Mouse (Mus musculus): ENCODE measurements around the gene Slc28a3. TPM values are rescaled to one million over a fixed set of nuclear protein-coding genes. Genes with fewer than 3 reads are reported as not detected.

Gene Slc28a3
- polyA plus RNA-seq, 1 experiment = not detected

- Histone ChIP-seq H3K4me1 (ENCODE audit: control insufficient read depth, insufficient read depth, low read length) (no peaks in the 10 kb centered on the region), H3K27ac (ENCODE audit: insufficient read depth, low read length) (no peak overlapping the region), H3K4me3 (ENCODE audit: insufficient read depth, low read length) (no peak overlapping the region)
- TF ChIP-seq CTCF (IDR thresholded peaks at IDR 0.05; ENCODE audit: borderline replicate concordance, insufficient read depth, low read length) (no peak), POLR2A (IDR thresholded peaks at IDR 0.05; ENCODE audit: low read depth, low read length) (no peak)
Observed at GRCm38 (mm10) chr13:58514147-58514727, 96.4 kb downstream of the Slc28a3 start.

- no peaks in the 10 kb centered on the region for H3K4me1 ChIP-seq (ENCODE audit: control insufficient read depth, insufficient read depth, low read length)
- TF ChIP-seq POLR2A (IDR thresholded peaks at IDR 0.05; ENCODE audit: low read depth, low read length) (no peak), CTCF (IDR thresholded peaks at IDR 0.05; ENCODE audit: borderline replicate concordance, insufficient read depth, low read length) (no peak)
- H3K27ac ChIP-seq (ENCODE audit: insufficient read depth, low read length) = no peak overlapping the region
- no peak overlapping the region for H3K4me3 ChIP-seq (ENCODE audit: insufficient read depth, low read length)
Observed at GRCm38 (mm10) chr13:58511926-58512325, 98.8 kb downstream of the Slc28a3 start.

DNA sequence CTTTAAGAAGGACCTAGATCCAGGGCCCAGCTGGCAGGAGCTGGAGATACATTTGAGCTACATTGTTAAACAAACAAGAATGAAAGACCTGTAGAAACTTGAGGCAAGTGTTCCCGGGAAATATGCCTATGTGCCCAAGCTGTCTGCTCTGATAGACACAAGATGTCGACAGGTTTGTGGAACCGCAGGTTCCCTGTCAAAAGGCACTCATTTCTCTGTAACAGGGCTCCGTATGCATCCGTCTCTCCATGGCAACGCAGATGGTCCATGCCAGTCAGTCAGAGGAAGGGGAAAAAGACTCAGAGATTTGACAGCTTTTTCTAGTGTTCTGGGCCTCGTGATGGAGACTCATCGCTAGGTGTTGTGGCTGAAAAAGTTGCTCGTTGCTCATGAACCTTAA is 99.4 kb downstream of the Slc28a3 start:
- Histone ChIP-seq H3K4me1 (ENCODE audit: control insufficient read depth, insufficient read depth, low read length) (no peaks in the 10 kb centered on the region), H3K4me3 (ENCODE audit: insufficient read depth, low read length) (no peak overlapping the region), H3K27ac (ENCODE audit: insufficient read depth, low read length) (no peak overlapping the region)
- TF ChIP-seq CTCF (IDR thresholded peaks at IDR 0.05; ENCODE audit: borderline replicate concordance, insufficient read depth, low read length) (no peak), POLR2A (IDR thresholded peaks at IDR 0.05; ENCODE audit: low read depth, low read length) (no peak)

DNA sequence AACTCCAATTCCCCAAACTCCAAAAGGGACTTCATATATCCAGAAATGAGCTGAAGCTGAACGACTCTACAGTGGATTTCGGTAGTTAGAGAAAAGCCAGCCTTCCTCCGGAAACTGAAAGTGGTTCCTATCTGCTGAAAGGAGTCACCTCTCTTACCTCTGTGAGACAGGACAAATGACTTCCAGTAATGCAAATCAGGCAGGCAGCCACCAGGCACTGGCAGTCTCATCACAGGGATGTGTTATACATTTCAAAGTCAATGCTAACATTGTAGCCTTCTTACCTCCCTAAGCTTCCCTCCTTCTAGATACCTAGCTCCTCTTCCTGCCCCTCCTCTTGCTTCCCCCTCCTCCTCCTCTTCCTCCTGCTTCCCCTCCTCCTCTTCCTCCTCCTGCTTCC is 101.4 kb downstream of the Slc28a3 start:
- Histone ChIP-seq H3K27ac (ENCODE audit: insufficient read depth, low read length) (no peak overlapping the region), H3K4me1 (ENCODE audit: control insufficient read depth, insufficient read depth, low read length) (no peaks in the 10 kb centered on the region), H3K4me3 (ENCODE audit: insufficient read depth, low read length) (no peak overlapping the region)
- TF ChIP-seq POLR2A (IDR thresholded peaks at IDR 0.05; ENCODE audit: low read depth, low read length) = no peak
- TF ChIP-seq CTCF (IDR thresholded peaks at IDR 0.05; ENCODE audit: borderline replicate concordance, insufficient read depth, low read length) = no peak

DNA sequence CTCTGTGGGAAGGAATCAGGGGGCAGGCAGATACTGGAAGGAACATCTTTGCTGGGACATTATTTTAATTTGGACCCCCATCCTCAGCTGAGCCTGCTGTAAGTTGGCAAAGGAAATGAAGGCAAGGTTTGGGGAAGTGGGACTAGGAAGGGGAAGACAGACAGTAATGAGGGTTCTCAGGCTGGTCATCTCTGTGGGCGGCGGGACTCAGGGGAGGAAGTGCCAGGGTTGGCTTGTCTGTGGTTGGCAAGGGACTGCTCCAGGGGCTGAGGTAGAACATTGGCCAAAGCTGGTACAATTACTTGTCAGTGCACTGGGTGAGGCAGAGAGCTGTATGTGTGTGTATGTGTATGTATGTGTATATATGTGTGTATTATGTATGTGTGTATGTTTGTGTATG is 107.1 kb downstream of the Slc28a3 start:
- TF ChIP-seq POLR2A (IDR thresholded peaks at IDR 0.05; ENCODE audit: low read depth, low read length) (no peak), CTCF (IDR thresholded peaks at IDR 0.05; ENCODE audit: borderline replicate concordance, insufficient read depth, low read length) (no peak)
- H3K4me1 ChIP-seq (ENCODE audit: control insufficient read depth, insufficient read depth, low read length) = no peaks in the 10 kb centered on the region

DNA sequence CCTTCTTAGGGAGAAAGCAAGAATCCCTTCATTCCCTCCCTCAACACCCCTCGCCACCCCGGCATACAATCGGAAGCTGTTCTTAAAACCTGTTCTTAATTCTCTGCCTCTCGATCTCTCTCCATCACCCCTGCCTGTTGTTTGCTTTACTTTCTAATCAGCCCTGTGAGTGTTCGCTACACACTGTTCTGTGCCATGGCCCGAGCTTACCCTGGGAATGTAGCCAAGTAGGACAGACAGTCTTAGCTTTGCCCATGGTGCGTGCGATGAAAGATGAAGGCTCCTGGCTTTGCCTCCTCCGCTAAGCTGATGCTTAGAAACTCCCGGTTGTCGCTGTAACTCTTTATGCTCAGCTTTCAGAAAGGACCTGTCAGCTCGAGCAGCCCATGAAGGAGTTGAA is 112.9 kb downstream of the Slc28a3 start:
- H3K27ac ChIP-seq (ENCODE audit: insufficient read depth, low read length) = no peak overlapping the region
- no peak overlapping the region for H3K4me3 ChIP-seq (ENCODE audit: insufficient read depth, low read length)

More for the DNA sequence above, 107.1 kb downstream of the Slc28a3 start:
- H3K4me3 ChIP-seq (ENCODE audit: insufficient read depth, low read length) = no peak overlapping the region
- no peak overlapping the region for H3K27ac ChIP-seq (ENCODE audit: insufficient read depth, low read length)

More for the DNA sequence above, 112.9 kb downstream of the Slc28a3 start:
- TF ChIP-seq POLR2A (IDR thresholded peaks at IDR 0.05; ENCODE audit: low read depth, low read length) (no peak), CTCF (IDR thresholded peaks at IDR 0.05; ENCODE audit: borderline replicate concordance, insufficient read depth, low read length) (no peak)
- H3K4me1 ChIP-seq (ENCODE audit: control insufficient read depth, insufficient read depth, low read length) = no peaks in the 10 kb centered on the region

Other genes with a start within 250 kb of the Slc28a3 start
- gene 2210016F16Rik, start 225.7 kb downstream of the Slc28a3 start, polyA plus RNA-seq (2011; ENCODE audit: insufficient read length, low read depth, missing spikeins) = 17.3 and 19.6 TPM in 2 replicates
- 21.2 and 24.5 TPM in 2 replicates for gene Rmi1, start 208.6 kb downstream of the Slc28a3 start, polyA plus RNA-seq (2011; ENCODE audit: insufficient read length, low read depth, missing spikeins)
- gene Hnrnpk, start 207.5 kb downstream of the Slc28a3 start, polyA plus RNA-seq (2011; ENCODE audit: insufficient read length, low read depth, missing spikeins) = 1,418 and 1,755 TPM in 2 replicates
- gene Ntrk2, start 195.7 kb upstream of the Slc28a3 start, polyA plus RNA-seq (2011; ENCODE audit: insufficient read length, low read depth, missing spikeins) = 0.30 and 1.4 TPM in 2 replicates

Data from embryonic fibroblast, embryonic 13.5 days (primary cell).